Mouse (Mus musculus): Measurements from ENCODE around the gene Plvap.

DNA sequence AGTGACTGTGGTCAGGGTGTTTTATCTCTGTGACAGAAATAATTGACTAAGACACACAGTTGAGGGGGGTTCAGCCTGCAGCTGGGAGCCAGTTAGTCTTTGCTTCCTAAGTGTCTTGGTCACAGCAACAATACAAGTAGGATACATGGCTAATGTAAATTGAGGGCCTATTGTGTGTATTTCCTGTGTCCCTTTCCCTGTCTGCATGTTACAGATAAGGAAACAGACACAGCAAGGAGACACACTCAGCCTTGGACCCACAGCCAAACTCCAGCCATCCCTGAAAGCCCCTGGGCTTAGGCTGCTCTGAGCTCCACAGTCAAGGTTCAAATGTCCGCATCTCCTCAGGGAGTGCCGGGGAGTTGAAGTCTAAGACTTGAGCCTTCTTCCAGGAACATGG, 43.1 kb upstream of the Plvap start:
- no peak for TF ChIP-seq EP300 (IDR thresholded peaks at IDR 0.05; ENCODE audit: low read depth)
- no peak for TF ChIP-seq CTCF (IDR thresholded peaks at IDR 0.05; ENCODE audit: low read depth)

Data from heart, postnatal 0 days (tissue).